ENCODE assay signal across 17 mouse cellular contexts in genomic region chrX:130149216-130149615, GRCm38 (mm10).
DNase-seq lines count a peak whose midpoint lies in the region; ATAC-seq and TF ChIP-seq lines count a peak whose summit lies in the region.
"Had no signal": no experiment of that assay in that cellular context is flagged by ENCODE, and none has a peak within 500 bp of the region (broad histone marks: within the 10 kb centered on the region; RNA-seq: fewer than 3 reads in every experiment).

No protein-coding gene starts in this region.

- H3K27ac ChIP-seq in kidney, postnatal 0 days: no peak overlapping the region
- H3K27ac ChIP-seq in kidney, embryonic 15.5 days: no peak overlapping the region
- H3K27ac ChIP-seq: forebrain, embryonic 13.5 days; heart, embryonic 10.5 days; neural tube, embryonic 15.5 days; stomach, embryonic 15.5 days had no signal

- DNase-seq in kidney, postnatal 0 days (ENCODE audit: low spot score): no peak
- no peak for DNase-seq in kidney, adult 8-10 months
- peak; percentile 5 for DNase-seq in thymus, postnatal 4 days
- no peak for DNase-seq in thymus, postnatal 25 days
- DNase-seq in adipocyte (ENCODE audit: low spot score): peak; percentile 4
- DNase-seq in frontal cortex, postnatal 10 days (ENCODE audit: low spot score in 2 of 2): no peak
- DNase-seq: adrenal gland, postnatal 10 days; cerebellum, adult 2 months; gastrocnemius, postnatal 10 days; layer of hippocampus, adult 9-11 months; liver; lung, embryonic 14.5 days had no signal

- H3K9ac ChIP-seq in kidney, postnatal 0 days (ENCODE audit: low read depth, low read length): no peak overlapping the region
- H3K9ac ChIP-seq in kidney, embryonic 15.5 days: no peak overlapping the region
- H3K9ac ChIP-seq: forebrain, embryonic 13.5 days; lung, embryonic 14.5 days; neural tube, embryonic 15.5 days; stomach, embryonic 15.5 days had no signal

- no peaks in the 10 kb centered on the region for H3K36me3 ChIP-seq in kidney, postnatal 0 days (ENCODE audit: insufficient read depth, low read length)
- H3K36me3 ChIP-seq in kidney, embryonic 15.5 days: no peaks in the 10 kb centered on the region
- H3K36me3 ChIP-seq: heart, embryonic 10.5 days; neural tube, embryonic 15.5 days; stomach, embryonic 15.5 days had no signal

- no peaks in the 10 kb centered on the region for H3K27me3 ChIP-seq in kidney, postnatal 0 days (ENCODE audit: insufficient read depth, low read length)
- no peaks in the 10 kb centered on the region for H3K27me3 ChIP-seq in kidney, embryonic 15.5 days
- H3K27me3 ChIP-seq: forebrain, embryonic 13.5 days; neural tube, embryonic 15.5 days; stomach, embryonic 15.5 days had no signal

- no peaks in the 10 kb centered on the region for H3K9me3 ChIP-seq in kidney, postnatal 0 days (replicated peaks; ENCODE audit: low read length)
- no peaks in the 10 kb centered on the region for H3K9me3 ChIP-seq in kidney, embryonic 15.5 days (replicated peaks)
- H3K9me3 ChIP-seq: forebrain, embryonic 13.5 days; heart, embryonic 10.5 days; neural tube, embryonic 15.5 days; stomach, embryonic 15.5 days had no signal

- ATAC-seq in kidney, postnatal 0 days (replicated peaks; ENCODE audit: low FRiP score, low read depth): no peak
- no peak for ATAC-seq in kidney, embryonic 15.5 days (replicated peaks; ENCODE audit: low FRiP score)
- ATAC-seq: forebrain, embryonic 13.5 days had no signal

- TF ChIP-seq CTCF in kidney, postnatal 0 days (IDR thresholded peaks at IDR 0.05; ENCODE audit: low read depth): peak; percentile 31; the same call in 1 of the 2 replicates

- H3K4me3 ChIP-seq in kidney, postnatal 0 days (replicated peaks; ENCODE audit: low read depth, low read length): no peak overlapping the region
- H3K4me3 ChIP-seq in kidney, embryonic 15.5 days (replicated peaks): no peak overlapping the region
- H3K4me3 ChIP-seq: forebrain, embryonic 13.5 days; heart, embryonic 10.5 days; neural tube, embryonic 15.5 days; stomach, embryonic 15.5 days had no signal

- no peaks in the 10 kb centered on the region for H3K4me1 ChIP-seq in kidney, postnatal 0 days (replicated peaks; ENCODE audit: insufficient read depth, low read length)
- H3K4me1 ChIP-seq in kidney, embryonic 15.5 days: no peaks in the 10 kb centered on the region
- H3K4me1 ChIP-seq: forebrain, embryonic 13.5 days; heart, embryonic 10.5 days; neural tube, embryonic 15.5 days; stomach, embryonic 15.5 days had no signal

- no peak overlapping the region for H3K4me2 ChIP-seq in kidney, postnatal 0 days (ENCODE audit: low read length)
- no peak overlapping the region for H3K4me2 ChIP-seq in kidney, embryonic 15.5 days
- H3K4me2 ChIP-seq: forebrain, embryonic 13.5 days; lung, embryonic 14.5 days; neural tube, embryonic 15.5 days; stomach, embryonic 15.5 days had no signal

Comparison
In these comparisons a context has a peak if more than half of its experiments do, and no peak if none do; other contexts are left out.
1. DNase-seq: peak in thymus, postnatal 4 days (single experiment) and adipocyte (single experiment); none in kidney, postnatal 0 days (single experiment), kidney, adult 8-10 months (0 of 2), thymus, postnatal 25 days (single experiment) and frontal cortex, postnatal 10 days (0 of 2).